Mouse (Mus musculus) heart, embryonic 12.5 days (tissue): ENCODE results near the gene Fkbp5. TPM values are rescaled to one million over a fixed set of nuclear protein-coding genes. Genes with fewer than 3 reads are reported as not detected.

Experiments used
- ATAC-seq: fragments of 200-750 bp; cut with Nextera tagmentation; 2 replicates; pipeline ENCODE4 v1.8.0; 2017; ENCODE audit warnings: moderate TSS enrichment, moderate library complexity; ENCODE audit not compliant: insufficient number of reproducible peaks, low FRiP score
- H3K27ac ChIP-seq: fragments of 300-500 bp; sonication (generic); 2 replicates; pipeline ENCODE4 v1.5.1; 2016; ENCODE audit warnings: mild to moderate bottlenecking, moderate library complexity; ENCODE audit not compliant: poor library complexity, severe bottlenecking
- H3K27me3 ChIP-seq: fragments of 300-500 bp; sonication (generic); replicated peaks from 2 replicates; pipeline ENCODE4 v1.6.1; 2016; ENCODE audit warnings: mild to moderate bottlenecking, moderate library complexity
- H3K36me3 ChIP-seq: fragments of 300-500 bp; sonication (generic); 2 replicates; pipeline ENCODE4 v1.6.1; 2016; ENCODE audit warnings: mild to moderate bottlenecking, moderate library complexity
- H3K4me1 ChIP-seq: fragments of 300-500 bp; sonication (generic); replicated peaks from 2 replicates; pipeline ENCODE4 v1.6.1; 2016; ENCODE audit warnings: mild to moderate bottlenecking
- H3K4me2 ChIP-seq: fragments of 300-500 bp; sonication (generic); 2 replicates; pipeline ENCODE4 v1.6.1; 2016; ENCODE audit warnings: mild to moderate bottlenecking, moderate library complexity
- H3K4me3 ChIP-seq: fragments of 300-500 bp; sonication (generic); 2 replicates; pipeline ENCODE4 v1.5.1; 2016; ENCODE audit warnings: mild to moderate bottlenecking
- H3K9ac ChIP-seq: fragments of 300-500 bp; sonication (generic); 2 replicates; pipeline ENCODE4 v1.6.1; 2016; ENCODE audit warnings: mild to moderate bottlenecking, moderate library complexity
- H3K9me3 ChIP-seq: fragments of 300-500 bp; sonication (generic); replicated peaks from 2 replicates; pipeline ENCODE4 v1.6.1; 2016; ENCODE audit warnings: mild to moderate bottlenecking, moderate library complexity
- WGBS: fragments of 180-500 bp; shearing (Covaris S2); methylation state at CpG from one replicate; pipeline ENCODE4 v1.1.7; 2016; 5-methylcytosine and 5-hydroxymethylcytosine counted together
- polyA plus RNA-seq: library from polyadenylated mRNA; unstranded; fragments of >200 nt; fragmentation: Nextera tagmentation; extraction: Ambion mirVana; gene quantifications from 2 replicates; pipeline ENCODE4 v1.2.1, GENCODE M21; 2016

Fkbp5 gene
- polyA plus RNA-seq, 1 experiment from 2014 or later, result 16.0 TPM

GRCm38 (mm10) chr17:28484704-28485445 lies 32.5 kb downstream of the Fkbp5 start:
- H3K27ac ChIP-seq, result no peak overlapping the region
- WGBS, result 7% methylated on average over 30 of the region's 30 CpGs

GRCm38 (mm10) chr17:28477421-28477820 lies 39.9 kb downstream of the Fkbp5 start:
- H3K9ac ChIP-seq, result no peak overlapping the region
- no peak overlapping the region for H3K4me2 ChIP-seq
- H3K27me3 ChIP-seq, result no peaks in the 10 kb centered on the region
- ATAC-seq, result no peak
- no peak overlapping the region for H3K4me3 ChIP-seq
- 79% methylated on average over 8 of the region's 8 CpGs for WGBS
- H3K36me3 ChIP-seq, result no peaks in the 10 kb centered on the region
- H3K4me1 ChIP-seq, result peaks cover 4% of the 10 kb centered on the region
- no peak overlapping the region for H3K27ac ChIP-seq
- H3K9me3 ChIP-seq, result no peaks in the 10 kb centered on the region

More at GRCm38 (mm10) chr17:28484704-28485445, 32.5 kb downstream of the Fkbp5 start:
- Histone ChIP-seq H3K9me3 (no peaks in the 10 kb centered on the region), H3K36me3 (no peaks in the 10 kb centered on the region), H3K4me1 (0 out of 2 replicates have a peak, but pooled peaks cover 7% of the 10 kb centered on the region), H3K9ac (peak overlapping the region; percentile 85), H3K4me2 (peak overlapping the region; percentile 85), H3K4me3 (peak overlapping the region; percentile 79), H3K27me3 (no peaks in the 10 kb centered on the region)
- no peak for ATAC-seq

- Histone ChIP-seq H3K4me1 (peaks cover 13% of the 10 kb centered on the region), H3K27ac (no peak overlapping the region), H3K36me3 (no peaks in the 10 kb centered on the region), H3K27me3 (no peaks in the 10 kb centered on the region), H3K9me3 (no peaks in the 10 kb centered on the region), H3K4me3 (no peak overlapping the region), H3K9ac (no peak overlapping the region), H3K4me2 (no peak overlapping the region)
- ATAC-seq, result no peak
Observed at GRCm38 (mm10) chr17:28476441-28476840, 40.9 kb downstream of the Fkbp5 start.

GRCm38 (mm10) chr17:28475593-28476325 lies 41.6 kb downstream of the Fkbp5 start:
- H3K27ac ChIP-seq, result no peak overlapping the region
- 70% methylated on average over 3 of the region's 3 CpGs for WGBS
- no peaks in the 10 kb centered on the region for H3K27me3 ChIP-seq
- no peaks in the 10 kb centered on the region for H3K36me3 ChIP-seq
- no peaks in the 10 kb centered on the region for H3K9me3 ChIP-seq
- peaks cover 15% of the 10 kb centered on the region for H3K4me1 ChIP-seq
- no peak overlapping the region for H3K4me3 ChIP-seq
- H3K4me2 ChIP-seq, result no peak overlapping the region
- no peak overlapping the region for H3K9ac ChIP-seq
- ATAC-seq, result no peak

- H3K4me3 ChIP-seq, result no peak overlapping the region
- peaks cover 15% of the 10 kb centered on the region for H3K4me1 ChIP-seq
- no peaks in the 10 kb centered on the region for H3K27me3 ChIP-seq
- ATAC-seq, result no peak
- no peak overlapping the region for H3K27ac ChIP-seq
- H3K4me2 ChIP-seq, result no peak overlapping the region
- 58% methylated on average over 5 of the region's 5 CpGs for WGBS
- H3K9ac ChIP-seq, result no peak overlapping the region
- H3K36me3 ChIP-seq, result no peaks in the 10 kb centered on the region
- H3K9me3 ChIP-seq, result no peaks in the 10 kb centered on the region
Observed at GRCm38 (mm10) chr17:28472696-28473095, 44.6 kb downstream of the Fkbp5 start.

GRCm38 (mm10) chr17:28470876-28471275 lies 46.5 kb downstream of the Fkbp5 start:
- no peak overlapping the region for H3K4me2 ChIP-seq
- no peaks in the 10 kb centered on the region for H3K9me3 ChIP-seq
- no peaks in the 10 kb centered on the region for H3K27me3 ChIP-seq
- no peak for ATAC-seq
- peaks cover 22% of the 10 kb centered on the region for H3K4me1 ChIP-seq
- H3K27ac ChIP-seq, result no peak overlapping the region
- H3K36me3 ChIP-seq, result no peaks in the 10 kb centered on the region
- 64% methylated on average over 6 of the region's 6 CpGs for WGBS
- H3K4me3 ChIP-seq, result no peak overlapping the region
- no peak overlapping the region for H3K9ac ChIP-seq

GRCm38 (mm10) chr17:28467749-28468148 lies 49.6 kb downstream of the Fkbp5 start:
- H3K9ac ChIP-seq, result no peak overlapping the region
- H3K4me3 ChIP-seq, result no peak overlapping the region; the same call in 1 of the 2 replicates
- 0 out of 2 replicates have a peak overlapping the region, but pooled peaks have one; percentile 15 for H3K27ac ChIP-seq
- H3K4me2 ChIP-seq, result peak overlapping the region; percentile 48
- no peaks in the 10 kb centered on the region for H3K36me3 ChIP-seq
- H3K27me3 ChIP-seq, result no peaks in the 10 kb centered on the region
- no peaks in the 10 kb centered on the region for H3K9me3 ChIP-seq
- 59% methylated on average over 11 of the region's 11 CpGs for WGBS
- no peak for ATAC-seq
- H3K4me1 ChIP-seq, result peaks cover 21% of the 10 kb centered on the region

- H3K4me3 ChIP-seq, result no peak overlapping the region
- WGBS, result 78% methylated on average over 4 of the region's 4 CpGs
- H3K27me3 ChIP-seq, result no peaks in the 10 kb centered on the region
- ATAC-seq, result no peak
- no peaks in the 10 kb centered on the region for H3K36me3 ChIP-seq
- no peak overlapping the region for H3K9ac ChIP-seq
- H3K4me2 ChIP-seq, result no peak overlapping the region
- H3K27ac ChIP-seq, result no peak overlapping the region
- H3K4me1 ChIP-seq, result peaks cover 6% of the 10 kb centered on the region; the same call in 1 of the 2 replicates
- no peaks in the 10 kb centered on the region for H3K9me3 ChIP-seq
Observed at GRCm38 (mm10) chr17:28465968-28466367, 51.4 kb downstream of the Fkbp5 start.

GRCm38 (mm10) chr17:28463701-28464443 lies 53.5 kb downstream of the Fkbp5 start:
- no peak overlapping the region for H3K4me2 ChIP-seq
- no peak overlapping the region for H3K27ac ChIP-seq
- no peaks in the 10 kb centered on the region for H3K9me3 ChIP-seq
- H3K4me1 ChIP-seq, result peaks cover 11% of the 10 kb centered on the region; the same call in 1 of the 2 replicates
- no peaks in the 10 kb centered on the region for H3K36me3 ChIP-seq
- H3K4me3 ChIP-seq, result no peak overlapping the region
- WGBS, result 72% methylated on average over 7 of the region's 7 CpGs
- no peak overlapping the region for H3K9ac ChIP-seq
- ATAC-seq, result no peak
- no peaks in the 10 kb centered on the region for H3K27me3 ChIP-seq

- Histone ChIP-seq H3K9ac (no peak overlapping the region), H3K27ac (no peak overlapping the region), H3K27me3 (no peaks in the 10 kb centered on the region), H3K4me3 (no peak overlapping the region), H3K36me3 (no peaks in the 10 kb centered on the region), H3K4me1 (0 out of 2 replicates have a peak, but pooled peaks cover 5% of the 10 kb centered on the region), H3K9me3 (no peaks in the 10 kb centered on the region), H3K4me2 (no peak overlapping the region)
- ATAC-seq, result no peak
- WGBS, result 77% methylated on average over 1 of the region's 1 CpGs
Observed at GRCm38 (mm10) chr17:28460388-28460787, 56.9 kb downstream of the Fkbp5 start.

GRCm38 (mm10) chr17:28455098-28455497 lies 62.2 kb downstream of the Fkbp5 start:
- H3K9ac ChIP-seq, result no peak overlapping the region
- H3K27ac ChIP-seq, result no peak overlapping the region
- no peak overlapping the region for H3K4me2 ChIP-seq
- no peaks in the 10 kb centered on the region for H3K36me3 ChIP-seq
- 61% methylated on average over 4 of the region's 4 CpGs for WGBS
- H3K4me1 ChIP-seq, result 0 out of 2 replicates have a peak, but pooled peaks cover 7% of the 10 kb centered on the region
- no peaks in the 10 kb centered on the region for H3K9me3 ChIP-seq
- H3K4me3 ChIP-seq, result no peak overlapping the region
- no peak for ATAC-seq
- no peaks in the 10 kb centered on the region for H3K27me3 ChIP-seq
